Mouse (Mus musculus) R1 (cell line): ENCODE results near the gene Ube2o.

Experiments
- DNase-seq: peaks from one replicate; pipeline ENCODE4 v3.0.0-alpha.2; 2018; ENCODE audit warnings: low read depth, low spot score

Ube2o gene

GRCm38 (mm10) chr11:116488207-116488606, 93.0 kb downstream of the Ube2o start:
- peak; percentile 78 for DNase-seq
